Mouse (Mus musculus) urinary bladder, adult 2 months (tissue): Measurements from ENCODE around the gene Pafah1b3. TPM values are rescaled to one million over a fixed set of nuclear protein-coding genes. Genes with fewer than 3 reads are reported as not detected.
"Not testable (repeated sequence)": the region's sequence is repeated elsewhere in the genome, so short reads cannot be mapped to it uniquely, and the experiment has no call there.

Source experiments
- DNase-seq: peaks from one replicate; pipeline ENCODE4 v3.0.0; 2022; ENCODE audit warnings: low spot score
- polyA plus RNA-seq: library from polyadenylated mRNA; depleted of rRNA; stranded (reverse); fragments of >200 nt; gene quantifications from 2 replicates; pipeline ENCODE4 v1.2.3, GENCODE M21; 2012; rRNA removed

The Pafah1b3 gene
- 40.1 and 48.5 TPM in 2 replicates for polyA plus RNA-seq

GRCm38 (mm10) chr7:25297454-25298325 lies at the start of gene Pafah1b3:
TSS of gene Pafah1b3 (minus strand) at chr7:25297986.
- DNase-seq, result peak; percentile 56

DNA sequence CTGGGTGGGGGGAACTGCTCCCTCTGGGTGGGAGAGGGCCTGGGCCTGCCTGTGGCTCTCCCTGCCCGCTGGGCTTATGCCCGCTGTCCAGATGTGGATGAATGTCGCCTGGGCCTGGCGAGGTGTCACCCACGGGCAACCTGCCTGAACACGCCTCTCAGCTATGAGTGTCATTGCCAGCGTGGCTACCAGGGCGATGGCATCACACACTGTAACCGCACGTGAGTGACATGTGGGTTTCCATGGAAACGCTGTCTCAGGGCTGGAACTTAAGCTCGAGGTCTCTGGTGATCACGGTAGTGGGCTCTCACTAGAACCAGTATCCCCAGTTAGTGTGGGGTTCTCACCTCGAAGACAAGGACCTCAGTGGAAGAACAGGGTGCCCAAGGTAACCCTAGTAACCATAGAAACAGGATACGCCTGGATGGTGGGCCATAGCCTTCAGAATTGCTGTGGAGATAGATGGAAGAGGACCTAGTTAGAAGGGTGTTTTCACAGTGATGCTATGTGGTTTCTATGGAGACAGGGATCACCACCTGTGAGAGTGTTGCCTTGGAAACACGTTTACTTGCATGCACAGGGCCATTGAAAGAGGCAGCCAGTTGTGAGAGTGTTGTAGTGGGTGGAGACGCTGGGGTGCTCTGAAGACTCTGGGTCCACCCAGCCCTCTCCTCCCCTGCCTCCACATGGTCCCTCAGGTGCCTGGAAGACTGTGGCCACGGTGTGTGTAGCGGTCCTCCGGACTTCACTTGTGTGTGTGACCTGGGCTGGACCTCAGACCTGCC lies 43.4 kb upstream of the Pafah1b3 start:
- no peak for DNase-seq

DNA sequence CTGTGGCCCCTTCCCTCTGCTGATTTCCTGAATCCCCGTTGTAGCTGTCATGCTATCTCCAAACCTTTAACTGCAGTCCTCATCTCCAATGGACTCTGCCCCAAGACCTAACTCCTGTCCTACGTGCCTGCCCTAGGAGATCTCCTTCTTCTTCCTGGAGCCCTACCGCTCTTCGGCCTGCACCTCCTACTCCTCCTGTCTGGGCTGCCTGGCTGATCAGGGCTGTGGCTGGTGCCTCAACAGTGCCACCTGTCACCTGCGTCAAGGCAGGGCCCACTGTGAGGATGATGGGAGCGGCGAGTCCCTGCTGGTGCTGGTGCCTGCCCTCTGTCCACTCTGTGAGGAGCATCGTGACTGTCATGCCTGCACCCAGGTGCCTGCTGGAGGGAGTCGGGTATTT lies 41.5 kb upstream of the Pafah1b3 start:
- DNase-seq, result no peak

GRCm38 (mm10) chr7:25334472-25334871 lies 36.7 kb upstream of the Pafah1b3 start:
- DNase-seq, result no peak

- peak; percentile 46 for DNase-seq
These were observed 36.0 kb upstream of the Pafah1b3 start for GRCm38 (mm10) chr7:25333596-25334307.

GRCm38 (mm10) chr7:25326233-25326632 lies 28.4 kb upstream of the Pafah1b3 start:
- DNase-seq, result no peak

DNA sequence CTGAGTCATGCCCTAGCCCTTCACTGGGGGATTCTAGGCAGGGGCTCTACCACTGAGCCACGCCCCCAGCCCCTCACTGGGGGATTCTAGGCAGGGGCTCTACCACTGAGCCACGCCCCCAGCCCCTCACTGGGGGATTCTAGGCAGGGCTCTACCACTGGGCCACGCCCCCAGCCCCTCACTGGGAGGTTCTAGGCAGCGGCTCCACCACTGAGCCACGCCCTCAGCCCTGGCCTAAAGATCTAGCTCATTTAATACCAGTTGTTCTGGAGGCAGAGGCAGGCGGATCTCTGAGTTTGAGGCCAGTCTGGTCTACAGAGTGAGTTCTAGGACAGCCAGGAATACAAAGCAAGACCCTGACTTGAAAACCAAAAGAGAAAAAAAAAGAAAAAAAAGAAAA lies 27.6 kb upstream of the Pafah1b3 start:
- not testable (repeated sequence) for DNase-seq

DNA sequence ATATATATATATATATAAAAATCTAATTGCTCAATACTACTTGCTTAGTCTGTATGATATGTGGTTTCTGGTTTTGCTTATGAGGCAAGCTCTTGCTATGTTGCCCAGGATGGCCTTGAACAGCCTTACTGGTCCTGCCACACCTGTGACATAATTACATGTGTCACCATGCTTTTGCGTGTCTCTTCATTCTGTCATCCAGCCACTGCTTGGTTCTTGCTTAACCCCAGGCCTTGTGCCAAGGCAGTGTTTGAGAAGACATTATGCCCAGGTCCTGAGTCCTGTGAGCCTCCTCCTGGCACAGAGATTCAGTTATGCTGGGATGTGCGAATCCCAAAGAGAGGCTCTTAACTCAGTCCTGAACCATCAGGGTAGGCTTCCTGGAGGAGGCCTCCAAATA lies 25.4 kb upstream of the Pafah1b3 start:
- no peak for DNase-seq

- no peak for DNase-seq
These were observed 24.3 kb upstream of the Pafah1b3 start for GRCm38 (mm10) chr7:25322058-25322484.

DNA sequence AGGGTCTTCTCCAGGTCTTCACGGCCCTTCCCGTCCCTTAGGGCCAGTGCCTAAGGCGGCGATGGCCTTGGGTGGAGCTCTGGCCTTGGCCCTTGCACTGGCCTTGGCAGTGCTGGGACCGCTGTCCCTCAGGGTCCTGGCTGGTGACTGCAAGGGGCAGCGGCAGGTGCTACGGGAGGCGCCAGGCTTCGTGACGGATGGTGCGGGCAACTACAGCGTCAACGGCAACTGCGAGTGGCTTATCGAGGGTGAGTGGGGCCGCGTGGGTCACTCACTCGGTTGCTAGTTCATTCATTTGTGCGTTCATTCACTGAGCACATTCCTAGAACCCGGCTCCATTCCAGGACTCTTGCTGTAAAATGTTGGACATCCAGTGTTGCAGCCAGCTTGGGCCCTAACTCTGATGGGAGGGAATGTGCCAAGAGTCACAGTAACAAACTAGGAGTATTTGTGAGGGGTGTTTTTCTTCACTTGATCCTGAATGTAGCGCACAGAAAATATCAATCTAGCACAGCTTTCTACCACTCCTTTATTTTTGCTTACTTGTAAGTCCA lies 19.7 kb upstream of the Pafah1b3 start:
- DNase-seq, result no peak

- DNase-seq, result peak; percentile 82
These were observed 19.0 kb upstream of the Pafah1b3 start, which contains the start of gene Megf8 for GRCm38 (mm10) chr7:25316532-25317445. TSS of gene Megf8 (plus strand) at chr7:25317164.

DNA sequence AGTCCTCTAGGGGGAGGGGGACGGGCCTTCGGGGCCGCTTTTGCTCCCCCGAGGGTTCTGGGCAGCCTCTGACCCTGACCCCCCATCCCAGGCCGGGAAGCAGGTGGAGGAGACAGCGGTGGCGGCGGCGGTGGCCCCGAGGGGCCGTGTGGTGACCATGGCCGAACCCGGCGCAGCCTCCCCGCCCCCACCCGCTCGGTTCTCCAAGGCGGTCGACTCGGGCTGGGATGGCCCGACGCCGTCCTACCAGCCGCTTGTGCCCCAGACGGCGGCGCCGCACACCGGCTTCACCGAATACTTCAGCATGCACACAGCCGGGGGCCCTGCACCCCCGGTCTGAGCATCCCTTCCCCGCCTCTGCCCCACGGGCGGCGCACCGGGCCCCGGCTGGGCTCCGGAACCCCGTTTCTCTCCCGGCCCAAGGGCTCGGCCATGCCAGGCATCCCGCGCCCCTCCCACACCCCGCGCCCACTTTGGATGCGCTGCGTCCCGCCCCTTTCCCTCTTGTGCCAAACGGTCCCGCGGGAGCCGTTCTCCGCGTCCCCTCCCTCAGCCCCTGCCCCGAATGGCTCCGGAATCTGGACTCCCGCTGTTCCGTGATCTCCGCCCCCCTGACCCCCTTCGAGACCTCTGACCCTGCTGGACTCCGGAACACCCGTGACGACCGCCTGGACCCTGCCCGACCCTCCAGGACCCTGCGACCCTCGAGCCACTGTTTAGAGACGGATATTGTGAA lies 17.7 kb upstream of the Pafah1b3 start:
- DNase-seq, result no peak

GRCm38 (mm10) chr7:25314606-25315305 lies 17.0 kb upstream of the Pafah1b3 start:
- DNase-seq, result no peak

GRCm38 (mm10) chr7:25313325-25313724 lies 15.5 kb upstream of the Pafah1b3 start:
- DNase-seq, result no peak

DNA sequence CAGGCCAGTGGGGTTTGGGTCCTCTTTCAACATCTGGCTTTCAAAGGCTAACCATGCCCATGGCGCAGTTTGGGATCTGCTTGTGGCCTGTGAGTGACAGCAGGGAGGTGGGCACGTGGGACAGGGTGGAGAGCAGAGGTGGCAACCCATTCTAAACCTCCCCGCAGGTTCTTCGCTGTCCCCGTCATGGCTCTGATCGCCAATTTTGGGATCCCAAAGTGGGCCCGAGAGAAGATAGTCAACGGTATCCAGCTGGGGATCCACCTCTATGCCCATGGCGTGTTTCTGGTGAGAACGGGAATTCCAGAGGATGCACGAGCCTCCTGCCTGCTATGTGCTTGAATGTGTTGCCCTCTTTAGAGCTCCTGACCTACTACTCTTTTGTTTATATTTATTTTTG lies 13.4 kb upstream of the Pafah1b3 start:
- no peak for DNase-seq

DNA sequence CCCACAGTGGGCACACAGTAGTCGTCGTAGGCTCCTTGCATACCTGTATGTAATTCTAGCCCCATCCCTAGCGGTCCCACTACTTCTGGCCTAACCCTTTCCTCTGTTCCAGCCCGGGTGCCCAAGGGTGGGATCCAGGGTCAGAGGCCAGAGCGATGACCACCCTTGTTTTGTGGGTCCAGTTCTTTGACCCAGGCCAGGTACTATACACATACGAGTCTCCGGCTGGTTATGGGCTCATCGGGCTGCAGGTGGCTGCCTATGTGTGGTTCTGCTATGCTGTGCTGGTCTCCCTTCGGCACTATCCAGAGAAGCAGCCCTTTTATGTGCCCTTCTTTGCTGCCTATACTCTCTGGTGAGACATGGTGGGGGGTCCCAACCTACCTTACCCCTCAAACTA lies 11.6 kb upstream of the Pafah1b3 start:
- no peak for DNase-seq

DNA sequence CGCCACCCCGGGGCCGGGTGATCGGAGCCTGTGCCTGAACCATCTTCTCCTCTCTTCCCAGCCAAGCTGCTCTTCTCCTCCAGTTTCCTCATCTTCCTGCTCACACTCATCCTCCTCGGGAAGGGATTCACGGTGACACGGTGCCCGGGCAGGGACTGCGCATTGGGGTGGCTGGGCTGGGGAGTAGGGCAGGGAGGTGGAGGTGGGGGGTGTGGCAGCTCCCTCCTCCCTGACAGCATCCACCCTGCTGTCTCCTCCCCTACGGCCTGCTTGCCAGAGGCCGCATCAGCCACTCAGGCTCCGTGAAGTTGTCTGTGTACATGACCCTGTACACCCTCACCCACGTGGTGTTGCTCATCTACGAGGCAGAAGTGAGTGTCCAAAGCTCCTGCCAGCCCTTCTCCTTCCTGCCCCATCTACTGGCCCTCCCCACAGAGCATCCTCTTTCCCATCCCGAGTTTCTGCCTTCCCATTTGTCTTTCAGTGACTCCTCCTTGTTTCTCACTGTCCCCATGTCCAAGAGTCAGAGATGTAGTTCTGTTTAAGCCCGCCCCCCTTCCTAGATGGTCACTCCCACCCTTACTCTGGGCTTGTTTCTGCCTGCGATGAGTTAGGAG lies 11.0 kb upstream of the Pafah1b3 start:
- DNase-seq, result no peak

DNA sequence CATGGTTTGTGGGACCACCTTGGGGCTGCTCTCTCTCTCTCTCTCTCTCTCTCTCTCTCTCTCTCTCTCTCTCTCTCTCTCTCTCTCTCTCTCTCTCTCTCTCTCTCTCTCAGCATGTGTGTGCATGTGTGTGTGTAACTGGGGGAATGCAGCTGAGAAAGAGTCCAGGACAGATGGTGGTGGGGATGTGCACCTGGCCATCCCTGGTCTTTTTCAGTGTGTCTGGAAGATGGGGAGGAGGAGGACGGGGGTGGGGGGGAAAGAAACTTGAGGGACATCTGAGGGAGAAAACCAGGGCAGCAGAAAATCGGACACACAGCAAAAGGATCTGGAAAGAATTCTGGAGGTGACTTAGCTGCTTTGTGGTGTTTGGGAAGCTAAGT lies 8.8 kb upstream of the Pafah1b3 start:
- no peak for DNase-seq
